Mouse (Mus musculus) neural tube, embryonic 11.5 days (tissue): ENCODE measurements around the gene Ascl4. TPM values are rescaled to one million over a fixed set of nuclear protein-coding genes. Genes with fewer than 3 reads are reported as not detected.

Experiments used
- ATAC-seq: fragments of 200-750 bp; cut with Nextera tagmentation; 2 replicates; pipeline ENCODE4 v1.8.0; 2017; ENCODE audit warnings: moderate number of reproducible peaks, mild to moderate bottlenecking, moderate TSS enrichment, moderate library complexity; ENCODE audit not compliant: insufficient read depth, low FRiP score, low TSS enrichment
- DNase-seq: peaks from one replicate; pipeline ENCODE4 v3.0.0-alpha.2; 2015; ENCODE audit warnings: low spot score
- H3K27ac ChIP-seq: fragments of 300-500 bp; sonication (generic); 2 replicates; pipeline ENCODE4 v1.5.1; 2014; ENCODE audit warnings: low read depth, mild to moderate bottlenecking, low read length
- H3K27me3 ChIP-seq: fragments of 300-500 bp; sonication (generic); 2 replicates; pipeline ENCODE4 v1.6.1; 2014; ENCODE audit warnings: mild to moderate bottlenecking, low read length, mixed read lengths; ENCODE audit not compliant: control insufficient read depth, insufficient read depth
- H3K36me3 ChIP-seq: fragments of 300-500 bp; sonication (generic); 2 replicates; pipeline ENCODE4 v1.6.1; 2014; ENCODE audit warnings: mild to moderate bottlenecking, low read length, moderate library complexity, mixed read lengths; ENCODE audit not compliant: control insufficient read depth, insufficient read depth
- H3K4me1 ChIP-seq: fragments of 300-500 bp; sonication (generic); 2 replicates; pipeline ENCODE4 v1.6.1; 2014; ENCODE audit warnings: low read length, mixed read lengths; ENCODE audit not compliant: control insufficient read depth, insufficient read depth
- H3K4me2 ChIP-seq: fragments of 300-500 bp; sonication (generic); 2 replicates; pipeline ENCODE4 v1.6.1; 2014; ENCODE audit warnings: low read depth, mild to moderate bottlenecking, moderate library complexity
- H3K4me3 ChIP-seq: fragments of 300-500 bp; sonication (generic); 2 replicates; pipeline ENCODE4 v1.5.1; 2014; ENCODE audit warnings: low read depth, low read length
- H3K9ac ChIP-seq: fragments of 300-500 bp; sonication (generic); 2 replicates; pipeline ENCODE4 v1.6.1; 2014; ENCODE audit warnings: mild to moderate bottlenecking, low read length
- H3K9me3 ChIP-seq: fragments of 300-500 bp; sonication (generic); 2 replicates; pipeline ENCODE4 v1.6.1; 2016; ENCODE audit warnings: low read length; ENCODE audit not compliant: control insufficient read depth
- WGBS: fragments of 180-500 bp; shearing (Covaris S2); extraction: QIAGEN DNeasy Blood & Tissue Kit; methylation state at CpG from one replicate; pipeline ENCODE4 v1.1.7; 2014; 5-methylcytosine and 5-hydroxymethylcytosine counted together
- polyA plus RNA-seq: library from polyadenylated mRNA; unstranded; fragments of >200 nt; fragmentation: Nextera tagmentation; extraction: Ambion mirVana; gene quantifications from 2 replicates; pipeline ENCODE4 v1.2.1, GENCODE M21; 2014

Ascl4 gene
- polyA plus RNA-seq, 1 experiment from 2014 or later: 0.97 TPM

DNA sequence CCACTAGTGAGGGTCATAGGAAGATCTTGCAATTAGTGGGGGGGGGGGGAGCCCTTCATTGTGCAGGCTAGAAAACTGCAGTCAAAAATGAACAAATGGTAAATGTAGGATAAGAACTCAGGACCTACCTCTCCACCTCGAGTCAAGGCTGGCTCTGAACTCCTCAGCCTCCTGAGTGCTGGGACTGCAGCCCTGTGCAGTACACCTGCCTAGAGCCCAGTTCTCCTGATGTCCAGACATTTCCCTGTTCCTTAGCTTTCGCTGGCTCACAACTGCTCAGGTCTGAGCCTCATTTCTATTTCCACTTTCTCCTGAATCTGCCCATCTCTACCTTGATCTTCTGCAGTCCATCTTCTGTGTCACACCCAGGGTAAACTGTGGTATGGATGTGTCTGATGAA lies 39.0 kb downstream of the Ascl4 start:
- Histone ChIP-seq H3K27me3 (no peaks in the 10 kb centered on the region), H3K4me3 (no peak overlapping the region), H3K27ac (no peak overlapping the region), H3K4me2 (no peak overlapping the region), H3K9me3 (no peaks in the 10 kb centered on the region), H3K9ac (no peak overlapping the region), H3K4me1 (no peaks in the 10 kb centered on the region), H3K36me3 (no peaks in the 10 kb centered on the region)
- DNase-seq (no peak), ATAC-seq (no peak)
- WGBS: 60% methylated on average over 2 of the region's 2 CpGs

DNA sequence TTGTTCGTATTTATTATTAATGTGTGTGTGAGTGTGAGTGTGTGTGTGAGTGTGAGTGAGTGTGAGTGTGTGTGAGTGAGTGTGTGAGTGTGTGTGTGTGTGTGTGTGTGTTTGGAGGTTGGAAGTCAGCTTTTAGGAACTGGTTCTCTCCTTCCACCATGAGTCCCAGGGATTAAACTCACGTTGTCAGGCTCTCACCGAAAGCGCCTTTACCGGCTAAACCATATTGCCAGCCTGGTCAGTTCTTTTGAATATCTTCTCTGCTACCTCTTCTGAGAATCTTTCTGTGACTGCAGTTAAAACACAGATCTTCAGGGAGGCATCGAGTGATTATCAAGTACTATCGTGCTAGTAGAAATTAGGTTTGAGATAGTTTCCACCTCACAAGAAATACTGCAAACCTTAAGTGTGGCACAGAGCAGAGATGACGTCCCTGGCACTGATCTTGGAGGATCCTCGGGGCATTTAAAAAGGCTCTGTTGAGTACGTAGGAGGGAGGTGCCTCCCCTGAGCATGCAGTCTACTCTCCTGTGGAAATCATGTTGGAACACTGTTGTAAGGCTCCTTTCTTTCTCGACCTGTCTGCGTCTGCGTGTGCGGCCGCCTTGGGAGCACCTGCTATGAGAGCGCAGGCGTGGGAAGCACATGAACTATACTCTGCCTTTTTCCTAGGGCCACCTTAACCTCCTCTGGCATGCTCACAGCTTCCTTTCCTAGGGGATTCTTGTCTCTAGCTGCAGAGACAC lies 40.1 kb downstream of the Ascl4 start:
- WGBS: 63% methylated on average over 17 of the region's 17 CpGs
- H3K4me3 ChIP-seq: no peak overlapping the region
- ATAC-seq (0 out of 2 replicates have a peak, but pooled peaks have one; percentile 38), DNase-seq (no peak)
- no peaks in the 10 kb centered on the region for H3K36me3 ChIP-seq
- no peaks in the 10 kb centered on the region for H3K4me1 ChIP-seq
- H3K9ac ChIP-seq: no peak overlapping the region
- no peak overlapping the region for H3K4me2 ChIP-seq
- H3K27ac ChIP-seq: no peak overlapping the region
- H3K9me3 ChIP-seq: no peaks in the 10 kb centered on the region
- H3K27me3 ChIP-seq: no peaks in the 10 kb centered on the region

DNA sequence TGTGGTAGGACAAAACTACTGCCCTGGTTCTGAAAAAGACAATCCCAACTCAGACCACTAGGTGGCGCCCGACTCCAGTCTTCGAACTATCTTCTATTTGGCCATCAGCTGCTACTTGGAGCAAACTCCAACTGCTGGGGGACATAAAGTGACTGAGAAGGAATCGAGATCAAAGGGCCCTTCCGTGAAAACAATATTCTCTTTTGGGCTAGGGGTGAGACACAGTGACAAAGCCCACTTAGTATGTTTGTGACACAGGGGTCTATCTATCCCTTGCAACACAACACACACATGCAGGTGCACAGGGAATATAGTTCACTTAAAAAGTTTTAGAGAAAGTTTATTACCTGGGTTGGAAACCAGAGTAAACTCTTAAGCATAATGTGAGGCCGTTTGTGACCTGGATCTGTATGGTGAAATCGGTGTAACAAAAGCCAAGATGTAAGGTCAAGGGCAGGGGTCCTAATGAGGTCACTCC lies 40.7 kb downstream of the Ascl4 start:
- Histone ChIP-seq H3K9me3 (no peaks in the 10 kb centered on the region), H3K27me3 (no peaks in the 10 kb centered on the region), H3K4me1 (no peaks in the 10 kb centered on the region), H3K27ac (no peak overlapping the region), H3K4me3 (no peak overlapping the region), H3K4me2 (no peak overlapping the region), H3K36me3 (no peaks in the 10 kb centered on the region), H3K9ac (no peak overlapping the region)
- DNase-seq: peak; percentile 83
- ATAC-seq: no peak
- 9% methylated on average over 7 of the region's 7 CpGs for WGBS

DNA sequence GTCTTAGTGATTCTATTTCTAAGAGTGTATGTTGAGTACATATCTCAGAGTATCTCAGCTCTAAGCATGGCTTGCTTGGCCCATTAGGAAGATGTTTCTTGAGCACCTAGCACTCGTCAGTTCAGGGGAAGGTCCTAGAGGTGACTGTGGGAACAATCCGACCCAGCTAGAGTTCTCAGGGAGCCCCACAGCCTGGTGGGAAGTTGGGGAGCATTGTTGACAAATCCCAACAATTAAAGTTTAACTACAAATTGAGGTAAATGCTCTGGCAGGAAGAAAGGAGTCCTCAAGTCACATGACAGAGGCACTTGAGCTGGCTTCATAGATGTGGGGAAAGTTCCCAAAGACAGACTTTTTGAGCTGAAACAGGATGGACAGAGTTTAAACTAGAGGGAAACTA lies 41.2 kb downstream of the Ascl4 start:
- no peak for ATAC-seq
- no peaks in the 10 kb centered on the region for H3K9me3 ChIP-seq
- no peaks in the 10 kb centered on the region for H3K36me3 ChIP-seq
- no peak overlapping the region for H3K4me2 ChIP-seq
- WGBS: 56% methylated on average over 2 of the region's 2 CpGs
- H3K4me3 ChIP-seq: no peak overlapping the region
- H3K9ac ChIP-seq: no peak overlapping the region
- H3K27me3 ChIP-seq: no peaks in the 10 kb centered on the region
- DNase-seq: no peak
- no peaks in the 10 kb centered on the region for H3K4me1 ChIP-seq
- no peak overlapping the region for H3K27ac ChIP-seq

DNA sequence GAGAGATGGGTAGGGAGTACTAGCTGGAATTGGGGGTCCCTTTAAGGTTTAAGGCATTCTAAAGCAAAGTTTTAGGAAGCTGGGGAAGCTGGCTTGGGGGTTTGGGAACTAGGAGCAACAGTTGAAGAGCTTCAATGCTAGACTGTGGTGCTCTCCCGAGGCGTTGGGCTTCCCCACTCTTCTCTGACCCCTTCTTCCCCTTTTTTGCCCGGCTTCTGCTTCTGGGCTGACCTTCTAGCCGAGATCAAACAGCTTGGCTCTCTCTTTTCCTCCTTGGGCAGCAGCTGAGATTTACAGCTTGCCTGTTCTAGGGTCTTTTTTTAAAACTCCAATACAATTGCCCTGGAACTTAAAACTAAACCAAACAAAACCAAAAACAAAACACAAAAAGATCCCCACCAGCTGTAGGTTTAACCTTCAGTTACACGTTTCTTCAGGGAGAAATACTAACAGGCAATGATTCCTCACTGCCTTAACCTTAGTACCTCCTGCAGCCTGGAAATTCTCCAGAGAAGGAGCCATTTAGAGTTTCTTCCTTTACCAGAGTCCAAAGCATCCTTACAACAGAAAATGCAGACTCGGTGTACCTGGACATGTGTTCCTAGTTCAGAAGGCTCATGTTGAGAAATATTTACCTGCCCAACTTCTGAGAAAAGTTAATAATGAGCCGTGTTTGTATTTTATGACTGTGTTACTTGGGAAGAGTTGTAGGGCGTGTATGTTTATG lies 42.6 kb downstream of the Ascl4 start:
- H3K27ac ChIP-seq: no peak overlapping the region
- H3K27me3 ChIP-seq: no peaks in the 10 kb centered on the region
- no peak overlapping the region for H3K9ac ChIP-seq
- H3K36me3 ChIP-seq: no peaks in the 10 kb centered on the region
- no peaks in the 10 kb centered on the region for H3K9me3 ChIP-seq
- no peak overlapping the region for H3K4me2 ChIP-seq
- no peak overlapping the region for H3K4me3 ChIP-seq
- ATAC-seq (no peak), DNase-seq (no peak)
- 45% methylated on average over 8 of the region's 8 CpGs for WGBS
- no peaks in the 10 kb centered on the region for H3K4me1 ChIP-seq

DNA sequence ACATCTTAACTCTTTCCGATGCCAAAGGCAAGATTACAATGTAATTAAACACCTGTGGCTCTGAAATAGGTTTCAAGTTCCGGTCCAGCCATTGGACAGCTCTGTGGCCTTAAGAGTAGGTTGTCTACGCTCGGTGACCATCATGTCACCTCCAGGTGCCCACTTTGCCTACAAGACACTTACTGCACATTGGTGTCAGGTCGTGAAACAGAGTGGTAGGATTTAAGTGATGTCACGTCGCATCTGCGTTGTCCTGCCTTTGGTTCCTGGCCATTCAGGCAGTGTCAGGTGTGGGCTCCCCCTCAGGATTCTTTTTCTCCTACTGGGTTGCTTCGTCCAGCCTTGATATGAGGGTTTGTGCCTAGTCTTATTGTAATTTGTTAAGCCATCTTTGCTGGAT lies 44.3 kb downstream of the Ascl4 start:
- DNase-seq (no peak), ATAC-seq (no peak)
- Histone ChIP-seq H3K36me3 (no peaks in the 10 kb centered on the region), H3K4me1 (no peaks in the 10 kb centered on the region), H3K27ac (no peak overlapping the region), H3K9me3 (no peaks in the 10 kb centered on the region), H3K4me2 (no peak overlapping the region), H3K4me3 (no peak overlapping the region), H3K27me3 (no peaks in the 10 kb centered on the region), H3K9ac (no peak overlapping the region)
- WGBS: 90% methylated on average over 9 of the region's 9 CpGs

DNA sequence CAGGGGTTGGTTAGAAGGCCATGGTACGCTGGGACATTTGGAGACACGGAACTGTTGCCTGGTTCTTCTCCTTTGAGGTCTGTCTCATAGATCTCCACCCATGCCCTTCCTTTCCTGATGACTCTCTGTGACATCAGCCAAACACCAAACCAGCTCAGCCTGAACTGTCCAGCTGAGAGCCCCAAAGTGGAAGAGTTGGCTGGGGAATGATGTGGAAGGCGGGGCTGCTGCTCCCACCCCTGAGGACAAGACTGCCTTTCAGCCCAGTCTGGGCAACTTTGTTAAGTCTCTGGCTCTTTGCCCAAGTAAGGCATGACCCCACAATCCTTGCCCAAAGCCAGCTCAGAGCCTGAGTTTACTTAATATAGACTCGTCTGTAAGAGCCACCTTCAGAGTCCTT lies 45.4 kb downstream of the Ascl4 start:
- Histone ChIP-seq H3K27me3 (no peaks in the 10 kb centered on the region), H3K4me1 (no peaks in the 10 kb centered on the region), H3K27ac (no peak overlapping the region), H3K9ac (no peak overlapping the region), H3K4me3 (no peak overlapping the region), H3K9me3 (no peaks in the 10 kb centered on the region), H3K4me2 (no peak overlapping the region), H3K36me3 (no peaks in the 10 kb centered on the region)
- no peak for DNase-seq
- ATAC-seq: no peak
- WGBS: 86% methylated on average over 4 of the region's 4 CpGs

DNA sequence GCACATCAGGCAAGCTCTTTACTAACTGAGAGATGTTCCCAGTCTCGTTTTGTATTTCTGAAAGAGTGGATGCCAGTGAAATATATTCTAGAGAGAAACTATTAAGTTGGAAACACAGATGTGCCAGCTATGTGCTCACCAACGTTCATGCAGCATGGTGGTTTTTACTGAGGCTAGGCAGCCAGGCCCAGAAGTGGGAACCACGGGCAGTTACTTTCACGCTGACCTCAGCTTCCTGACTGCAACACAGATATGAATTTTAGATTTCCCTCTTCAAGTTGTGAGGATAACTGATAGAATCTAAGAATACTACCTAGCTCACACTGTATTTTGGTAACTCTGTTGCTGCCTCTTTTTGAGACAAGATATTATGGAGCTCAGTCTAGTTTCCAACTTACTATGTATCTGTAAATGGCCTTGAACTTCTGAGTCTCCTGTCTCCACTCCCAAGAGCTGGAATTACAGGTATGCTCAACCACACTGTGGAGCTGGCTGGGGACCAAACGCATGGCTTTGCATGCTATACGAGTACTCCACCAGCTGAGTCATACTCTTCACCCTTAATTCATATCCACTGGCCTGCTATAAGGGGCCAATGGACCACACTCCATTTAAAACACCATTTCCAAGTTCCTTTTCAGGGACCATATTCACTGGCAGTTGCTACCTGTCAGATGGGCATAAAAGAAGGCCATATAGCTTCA lies 62.1 kb downstream of the Ascl4 start:
- no peaks in the 10 kb centered on the region for H3K9me3 ChIP-seq
- no peak overlapping the region for H3K4me3 ChIP-seq
- DNase-seq: no peak
- no peak overlapping the region for H3K9ac ChIP-seq
- H3K27me3 ChIP-seq: no peaks in the 10 kb centered on the region
- no peak overlapping the region for H3K4me2 ChIP-seq
- ATAC-seq: no peak
- no peaks in the 10 kb centered on the region for H3K36me3 ChIP-seq
- no peaks in the 10 kb centered on the region for H3K4me1 ChIP-seq
- H3K27ac ChIP-seq: no peak overlapping the region
- 78% methylated on average over 6 of the region's 6 CpGs for WGBS
